Mouse (Mus musculus) kidney, embryonic 15.5 days (tissue): ENCODE data around the gene Creg1. TPM values are rescaled to one million over a fixed set of nuclear protein-coding genes. Genes with fewer than 3 reads are reported as not detected.

ENCODE experiments used
- ATAC-seq: fragments of 200-750 bp; cut with Nextera tagmentation; replicated peaks from 2 replicates; pipeline ENCODE4 v1.8.0; 2017; ENCODE audit warnings: moderate TSS enrichment; ENCODE audit not compliant: low FRiP score
- H3K27ac ChIP-seq: fragments of 300-500 bp; sonication (generic); 2 replicates; pipeline ENCODE4 v1.5.1; 2015; ENCODE audit warnings: mild to moderate bottlenecking, inconsistent platforms
- H3K27me3 ChIP-seq: fragments of 300-500 bp; sonication (generic); 2 replicates; pipeline ENCODE4 v1.6.1; 2015; ENCODE audit warnings: inconsistent platforms
- H3K36me3 ChIP-seq: fragments of 300-500 bp; sonication (generic); 2 replicates; pipeline ENCODE4 v1.6.1; 2015; ENCODE audit warnings: inconsistent platforms
- H3K4me1 ChIP-seq: fragments of 300-500 bp; sonication (generic); 2 replicates; pipeline ENCODE4 v1.6.1; 2015; ENCODE audit warnings: inconsistent platforms
- H3K4me2 ChIP-seq: fragments of 300-500 bp; sonication (generic); 2 replicates; pipeline ENCODE4 v1.6.1; 2015; ENCODE audit warnings: moderate library complexity, mild to moderate bottlenecking, inconsistent platforms
- H3K4me3 ChIP-seq: fragments of 300-500 bp; sonication (generic); replicated peaks from 2 replicates; pipeline ENCODE4 v1.5.1; 2015; ENCODE audit warnings: mild to moderate bottlenecking, inconsistent platforms
- H3K9ac ChIP-seq: fragments of 300-500 bp; sonication (generic); 2 replicates; pipeline ENCODE4 v1.6.1; 2015; ENCODE audit warnings: mild to moderate bottlenecking, inconsistent platforms
- H3K9me3 ChIP-seq: fragments of 300-500 bp; sonication (generic); replicated peaks from 2 replicates; pipeline ENCODE4 v1.6.1; 2016; ENCODE audit warnings: inconsistent platforms
- WGBS: fragments of 180-500 bp; shearing (Covaris S2); methylation state at CpG from one replicate; pipeline ENCODE4 v1.1.7; 2015; ENCODE audit warnings: mixed read lengths; 5-methylcytosine and 5-hydroxymethylcytosine counted together
- polyA plus RNA-seq: library from polyadenylated mRNA; unstranded; fragments of >200 nt; fragmentation: Nextera tagmentation; extraction: Ambion mirVana; gene quantifications from 2 replicates; pipeline ENCODE4 v1.2.1, GENCODE M21; 2015

Creg1 gene
- 54.4 and 58.4 TPM in 2 replicates for polyA plus RNA-seq

DNA sequence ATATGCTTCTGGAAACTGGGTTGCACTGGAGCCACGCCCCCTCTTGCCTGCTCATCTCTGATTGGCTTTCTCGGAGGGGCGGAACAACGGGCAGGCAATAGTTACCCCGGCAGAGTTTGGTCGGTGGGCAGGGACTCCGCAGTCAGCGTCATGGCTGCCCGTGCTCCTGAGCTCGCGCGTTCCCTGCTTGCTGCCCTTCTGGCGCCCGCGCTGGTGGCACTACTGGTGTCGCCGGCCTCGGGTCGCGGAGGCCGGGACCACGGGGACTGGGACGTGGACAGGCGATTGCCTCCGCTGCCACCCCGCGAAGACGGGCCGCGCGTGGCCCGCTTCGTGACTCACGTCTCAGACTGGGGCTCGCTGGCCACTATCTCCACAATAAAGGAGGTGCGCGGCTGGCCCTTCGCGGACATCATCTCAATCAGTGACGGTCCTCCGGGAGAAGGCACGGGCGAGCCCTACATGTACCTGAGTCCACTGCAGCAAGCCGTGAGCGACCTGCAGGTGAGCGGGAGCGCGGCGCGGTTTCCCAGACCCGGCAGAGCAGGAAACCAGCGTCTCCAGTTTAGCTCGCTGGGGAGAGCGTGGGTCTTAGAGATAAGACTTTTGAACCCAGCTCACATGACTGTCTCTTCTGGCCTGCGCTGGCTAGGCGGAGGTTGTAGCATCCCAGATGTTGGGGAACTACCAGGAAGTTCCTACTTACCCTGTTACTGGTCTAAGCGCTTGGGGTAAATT, at the start of gene Creg1:
Gene Creg1, plus strand, starts transcription at position 112 of the 738 bp plus-strand sequence.
- Histone ChIP-seq H3K4me1 (peaks cover 30% of the 10 kb centered on the region), H3K27me3 (peaks cover 22% of the 10 kb centered on the region), H3K4me2 (peak within 1 kb of the TSS; percentile 94), H3K27ac (peak within 1 kb of the TSS; percentile 75), H3K4me3 (peak within 1 kb of the TSS; percentile 86), H3K36me3 (no peaks in the 10 kb centered on the region), H3K9me3 (no peaks in the 10 kb centered on the region), H3K9ac (peak within 1 kb of the TSS; percentile 73)
- under 1% methylated on average over 57 of the region's 57 CpGs for WGBS
- peak; percentile 97 for ATAC-seq

DNA sequence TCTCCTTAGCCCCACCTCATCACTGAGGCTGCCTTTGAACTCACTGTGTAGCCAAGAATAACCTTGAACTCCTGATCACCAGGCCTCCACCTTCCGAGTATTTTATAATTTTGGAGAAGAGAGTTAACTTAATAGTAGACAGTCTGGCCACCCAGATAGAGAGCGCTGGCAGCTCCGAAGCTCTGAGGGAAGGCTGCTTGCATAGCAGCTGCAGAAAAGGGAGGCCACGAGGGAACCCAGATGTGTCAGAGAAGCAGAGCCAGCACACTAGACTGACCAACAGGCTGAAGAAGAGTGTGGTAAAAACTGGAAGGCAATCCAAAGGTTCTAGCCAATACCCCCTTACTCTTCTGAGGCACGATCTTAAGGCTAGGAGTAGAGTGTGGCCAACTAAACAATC, 49.7 kb upstream of the Creg1 start:
- H3K9ac ChIP-seq = no peak overlapping the region
- H3K27me3 ChIP-seq = no peaks in the 10 kb centered on the region
- no peak overlapping the region for H3K4me2 ChIP-seq
- no peaks in the 10 kb centered on the region for H3K9me3 ChIP-seq
- no peaks in the 10 kb centered on the region for H3K36me3 ChIP-seq
- H3K27ac ChIP-seq = no peak overlapping the region
- no peak for ATAC-seq
- H3K4me3 ChIP-seq = no peak overlapping the region
- H3K4me1 ChIP-seq = peaks cover 45% of the 10 kb centered on the region
- 70% methylated on average over 5 of the region's 5 CpGs for WGBS

DNA sequence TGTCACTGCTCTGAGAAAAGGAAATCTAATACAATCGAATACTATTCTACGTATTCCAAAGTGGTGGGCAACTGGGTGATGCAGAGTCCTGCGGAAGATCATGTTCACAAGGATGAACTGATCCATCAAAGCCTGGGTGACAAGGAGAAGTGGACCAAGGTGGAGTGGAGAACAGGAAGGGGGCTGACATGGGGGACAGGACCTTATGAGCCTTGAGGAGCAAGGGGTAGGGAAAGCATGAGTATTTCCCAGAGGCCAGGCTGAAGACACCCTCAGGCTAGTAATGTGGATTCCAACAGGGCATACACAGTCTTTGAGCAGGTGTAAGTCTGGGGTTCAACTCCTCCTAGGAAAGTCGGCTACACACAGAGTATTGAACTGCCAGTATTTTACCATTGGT, 47.1 kb upstream of the Creg1 start:
- H3K9me3 ChIP-seq = no peaks in the 10 kb centered on the region
- no peak for ATAC-seq
- H3K4me1 ChIP-seq = peaks cover 33% of the 10 kb centered on the region
- no peak overlapping the region for H3K9ac ChIP-seq
- no peak overlapping the region for H3K4me2 ChIP-seq
- 79% methylated on average over 4 of the region's 4 CpGs for WGBS
- no peaks in the 10 kb centered on the region for H3K27me3 ChIP-seq
- H3K4me3 ChIP-seq = no peak overlapping the region
- no peak overlapping the region for H3K27ac ChIP-seq
- no peaks in the 10 kb centered on the region for H3K36me3 ChIP-seq

DNA sequence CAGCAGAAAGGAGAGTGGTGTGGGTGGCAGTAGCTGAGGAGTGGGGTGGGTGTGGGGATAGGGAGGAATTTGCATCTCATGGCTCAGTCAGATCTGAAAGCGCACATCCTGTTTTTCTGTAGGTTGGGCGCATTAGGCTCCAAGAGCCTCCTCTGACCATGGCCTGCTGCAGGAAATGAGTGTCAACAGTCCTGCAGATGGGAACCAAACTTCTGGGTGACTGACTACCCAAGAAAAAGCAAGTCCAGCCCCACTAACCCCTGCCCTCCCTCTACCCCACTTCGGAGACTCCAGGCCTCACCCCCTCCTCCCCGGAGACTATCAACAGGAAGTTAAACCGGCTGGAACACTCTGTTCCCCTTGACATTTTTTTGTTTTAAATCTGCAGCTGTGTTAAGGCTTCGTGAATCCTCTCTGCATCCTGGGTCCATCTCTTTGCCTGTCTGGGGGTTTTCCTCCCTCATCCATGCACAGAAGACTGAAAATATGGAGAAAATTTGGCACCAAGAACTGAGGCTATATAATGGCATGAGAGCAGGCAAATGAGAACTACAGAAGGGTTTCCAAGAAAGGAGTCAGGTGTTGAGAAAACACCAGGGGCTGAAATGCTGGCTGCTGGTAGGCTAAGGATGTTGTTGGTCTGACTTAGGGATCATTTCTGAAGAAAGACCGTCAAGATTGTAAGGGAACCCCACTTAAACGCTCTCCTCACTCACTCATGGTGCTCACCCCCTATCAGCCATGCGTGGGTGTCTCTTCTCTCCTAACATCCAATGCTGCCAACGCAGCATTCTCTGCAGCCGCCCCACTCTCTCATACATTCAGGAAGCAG, 45.6 kb upstream of the Creg1 start:
- peak overlapping the region; percentile 93 for H3K27ac ChIP-seq
- H3K4me2 ChIP-seq = peak overlapping the region; percentile 36
- H3K4me3 ChIP-seq = no peak overlapping the region
- H3K9ac ChIP-seq = no peak overlapping the region
- H3K9me3 ChIP-seq = no peaks in the 10 kb centered on the region
- ATAC-seq = peak; percentile 89
- WGBS = 17% methylated on average over 11 of the region's 11 CpGs
- no peaks in the 10 kb centered on the region for H3K36me3 ChIP-seq
- peaks cover 33% of the 10 kb centered on the region for H3K4me1 ChIP-seq
- H3K27me3 ChIP-seq = no peaks in the 10 kb centered on the region

DNA sequence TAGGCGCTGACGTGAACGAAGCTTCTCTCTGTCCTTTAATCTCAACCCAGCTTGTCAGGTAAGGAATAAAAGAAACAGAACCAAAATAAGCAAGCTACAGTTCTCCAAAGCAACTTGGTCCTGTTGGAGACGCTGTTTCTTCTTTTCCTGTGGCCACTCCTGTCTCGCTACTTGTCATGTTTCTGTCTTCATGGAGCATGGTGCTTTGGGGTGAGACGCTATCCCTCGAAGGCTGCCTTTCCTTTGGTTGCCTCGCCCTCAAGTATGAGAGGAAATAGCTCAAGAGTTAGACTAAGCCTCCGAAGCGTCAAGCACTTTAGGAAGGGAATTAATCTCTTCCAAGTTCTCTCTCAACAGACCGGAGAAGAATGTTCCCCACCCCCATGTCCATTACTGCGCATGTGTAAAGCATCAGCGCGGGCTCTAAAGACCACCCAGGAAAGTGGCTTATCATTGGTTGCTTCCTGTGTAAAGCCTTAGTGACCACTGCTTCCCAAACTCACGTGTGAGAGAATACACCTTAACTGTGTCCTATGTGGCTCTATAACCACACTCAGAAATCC, 44.9 kb upstream of the Creg1 start:
- Histone ChIP-seq H3K4me2 (peak overlapping the region; percentile 36), H3K27me3 (no peaks in the 10 kb centered on the region), H3K27ac (peak overlapping the region; percentile 93), H3K9ac (no peak overlapping the region), H3K9me3 (no peaks in the 10 kb centered on the region), H3K36me3 (no peaks in the 10 kb centered on the region), H3K4me3 (no peak overlapping the region), H3K4me1 (peaks cover 39% of the 10 kb centered on the region)
- 43% methylated on average over 15 of the region's 15 CpGs for WGBS
- ATAC-seq = no peak; the same call in 1 of the 2 replicates

DNA sequence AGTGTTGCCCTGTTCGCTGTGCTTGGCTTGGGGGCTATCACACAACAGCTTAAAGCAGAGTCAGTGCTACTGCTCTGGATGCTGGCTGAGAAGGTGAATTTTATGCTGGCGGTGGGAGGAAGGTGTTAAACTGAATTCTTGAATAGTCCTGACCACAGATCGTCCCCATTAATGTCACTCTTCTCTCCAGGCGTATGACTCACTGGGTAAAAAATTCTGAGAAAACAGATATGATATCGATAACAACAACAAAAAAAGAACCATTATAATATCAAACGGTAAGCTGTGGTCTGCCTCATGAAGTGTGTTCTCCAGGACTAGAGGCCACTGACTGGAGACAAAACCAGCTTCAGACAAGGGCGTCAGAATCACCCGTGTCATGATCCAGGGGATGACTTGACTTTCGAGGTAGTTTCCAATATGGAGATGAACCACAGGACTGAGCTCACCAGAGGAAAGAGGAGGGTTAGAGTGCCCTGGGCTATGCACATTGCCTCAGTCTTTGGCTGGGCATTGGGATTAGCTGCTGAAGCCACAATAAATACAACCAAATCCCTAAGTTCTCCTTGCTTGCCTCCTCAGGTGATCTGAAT, 40.9 kb upstream of the Creg1 start:
- H3K4me1 ChIP-seq = peaks cover 56% of the 10 kb centered on the region
- 89% methylated on average over 9 of the region's 9 CpGs for WGBS
- no peak overlapping the region for H3K9ac ChIP-seq
- no peaks in the 10 kb centered on the region for H3K27me3 ChIP-seq
- H3K4me3 ChIP-seq = no peak overlapping the region
- no peak overlapping the region for H3K4me2 ChIP-seq
- H3K27ac ChIP-seq = no peak overlapping the region
- H3K9me3 ChIP-seq = no peaks in the 10 kb centered on the region
- H3K36me3 ChIP-seq = no peaks in the 10 kb centered on the region
- ATAC-seq = no peak

DNA sequence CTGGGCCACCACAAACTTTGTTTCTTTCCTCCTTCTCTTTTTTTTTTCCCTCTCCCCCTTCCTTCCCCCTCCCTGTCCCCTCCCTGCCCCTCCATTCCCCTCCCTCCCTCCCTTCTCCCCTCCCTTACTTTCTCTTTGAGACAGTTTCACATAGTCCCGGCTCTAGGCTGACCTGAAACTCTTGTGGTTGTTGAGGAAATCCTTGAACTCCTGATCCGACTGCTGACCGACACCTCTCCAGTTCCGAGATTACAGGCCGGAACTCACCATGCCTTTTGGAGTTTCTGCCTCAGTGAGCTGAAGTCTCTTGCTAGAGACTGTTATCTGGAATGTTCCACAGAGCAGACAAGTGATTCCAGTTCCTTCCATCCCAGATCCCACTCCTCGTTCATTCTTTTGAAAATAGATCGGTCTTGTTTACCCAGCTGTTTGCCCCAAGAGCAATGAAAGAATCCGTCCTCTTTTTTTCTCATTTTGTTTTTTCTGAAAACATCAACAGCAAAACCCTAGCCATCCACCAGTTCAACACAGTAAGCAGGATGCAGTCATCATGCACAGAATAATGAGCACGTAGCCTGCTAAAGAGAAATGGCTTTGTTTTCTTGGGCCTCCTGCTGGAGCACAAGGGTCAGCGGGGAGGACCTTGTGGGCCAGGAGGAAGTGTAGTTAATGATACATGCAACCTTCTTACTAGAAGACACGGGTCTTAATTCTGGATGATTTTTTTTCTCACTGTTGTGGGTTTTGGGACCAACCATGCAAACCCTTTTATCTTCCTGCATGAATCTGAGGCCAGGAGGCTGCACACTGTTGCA, 39.1 kb upstream of the Creg1 start:
- Histone ChIP-seq H3K36me3 (no peaks in the 10 kb centered on the region), H3K4me2 (peak overlapping the region; percentile 14), H3K27ac (peak overlapping the region; percentile 94), H3K4me3 (no peak overlapping the region), H3K9me3 (no peaks in the 10 kb centered on the region), H3K9ac (no peak overlapping the region), H3K4me1 (peaks cover 47% of the 10 kb centered on the region), H3K27me3 (no peaks in the 10 kb centered on the region)
- peak; percentile 90 for ATAC-seq
- 7% methylated on average over 11 of the region's 11 CpGs for WGBS

DNA sequence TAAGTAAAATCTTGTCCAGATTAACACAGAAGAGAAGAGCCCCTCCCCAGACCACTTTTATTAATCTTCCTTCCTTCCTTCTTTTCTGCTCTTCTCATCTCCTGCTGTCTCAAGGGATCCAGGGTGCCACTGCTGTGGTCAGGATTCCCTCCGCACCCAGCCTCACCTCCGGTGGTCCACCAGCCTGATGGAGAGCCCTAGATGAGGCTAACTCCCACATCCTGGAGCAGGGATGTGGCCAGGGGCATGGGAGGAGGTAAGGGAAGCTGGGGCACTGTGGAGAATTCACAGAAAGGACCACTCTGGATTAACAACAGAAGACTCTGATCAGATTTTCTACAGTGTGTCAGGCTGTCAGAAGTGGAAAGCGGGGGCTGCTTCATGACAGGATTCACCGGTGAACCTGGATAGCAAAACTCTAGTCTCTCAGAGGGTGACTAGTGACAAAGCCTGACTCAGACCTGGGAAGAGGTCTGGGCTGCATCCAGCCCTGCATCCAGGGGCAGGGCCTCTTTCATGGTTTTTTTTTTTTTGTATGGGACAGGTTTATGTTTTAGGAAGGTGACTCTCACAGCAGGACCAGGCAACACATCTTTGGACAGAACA, 38.4 kb upstream of the Creg1 start:
- ATAC-seq = peak; percentile 41
- H3K4me1 ChIP-seq = peaks cover 54% of the 10 kb centered on the region
- no peaks in the 10 kb centered on the region for H3K27me3 ChIP-seq
- no peaks in the 10 kb centered on the region for H3K9me3 ChIP-seq
- H3K36me3 ChIP-seq = no peaks in the 10 kb centered on the region
- H3K4me2 ChIP-seq = peak overlapping the region; percentile 14
- peak overlapping the region; percentile 21; the same call in 1 of the 2 replicates for H3K9ac ChIP-seq
- H3K4me3 ChIP-seq = no peak overlapping the region
- peak overlapping the region; percentile 94 for H3K27ac ChIP-seq
- WGBS = 30% methylated on average over 4 of the region's 4 CpGs

DNA sequence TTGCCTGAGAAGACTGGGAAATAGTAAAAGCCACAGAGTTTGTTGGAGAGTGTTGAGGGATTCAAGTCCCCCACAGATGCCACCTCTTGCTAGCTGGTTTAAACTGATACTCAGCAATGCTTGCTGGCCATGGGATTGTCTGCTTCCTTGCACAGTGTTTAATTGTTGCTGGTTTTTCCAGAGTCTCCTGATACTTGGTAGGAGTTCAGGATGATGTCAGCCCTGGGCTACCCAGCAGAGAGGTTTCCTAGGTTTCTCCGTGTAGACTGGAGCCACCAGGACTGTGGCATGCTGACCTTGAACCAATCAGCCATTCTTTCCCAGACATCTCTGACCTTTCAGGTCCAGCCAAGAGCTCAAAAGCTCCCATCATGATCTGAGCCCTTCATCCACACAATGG, 36.6 kb upstream of the Creg1 start:
- no peaks in the 10 kb centered on the region for H3K9me3 ChIP-seq
- WGBS = 25% methylated on average over 1 of the region's 1 CpGs
- no peaks in the 10 kb centered on the region for H3K27me3 ChIP-seq
- H3K4me3 ChIP-seq = no peak overlapping the region
- no peak overlapping the region for H3K9ac ChIP-seq
- H3K36me3 ChIP-seq = no peaks in the 10 kb centered on the region
- H3K27ac ChIP-seq = no peak overlapping the region
- peaks cover 62% of the 10 kb centered on the region for H3K4me1 ChIP-seq
- no peak overlapping the region for H3K4me2 ChIP-seq
- ATAC-seq = no peak

DNA sequence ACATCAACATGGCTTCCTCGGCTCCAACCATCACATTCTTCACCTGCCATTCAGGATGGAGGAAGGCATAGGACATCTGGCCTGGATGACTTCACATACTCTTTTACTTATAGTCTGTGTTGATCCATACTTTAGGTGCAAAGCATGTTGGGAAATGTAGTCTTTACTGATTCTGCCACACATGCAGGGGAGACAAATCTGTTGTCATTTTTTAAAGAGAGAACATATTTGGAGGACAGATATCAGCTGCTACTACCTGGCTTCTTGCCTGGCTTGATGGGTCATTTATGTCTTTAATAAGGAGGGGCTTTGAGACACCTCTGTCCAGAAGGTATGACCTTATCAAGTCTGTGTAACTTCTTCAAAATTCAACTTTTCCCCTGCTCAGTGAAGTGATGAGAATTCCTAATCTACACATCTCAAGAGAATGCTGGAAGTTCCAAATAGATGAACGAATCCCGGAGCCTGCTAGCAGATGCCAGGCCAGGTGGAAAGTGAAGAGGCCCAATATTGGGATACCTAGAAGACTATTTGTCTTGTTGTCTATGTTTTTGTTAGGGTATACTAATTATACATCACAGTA, 35.4 kb upstream of the Creg1 start:
- H3K9ac ChIP-seq = no peak overlapping the region
- ATAC-seq = no peak
- peaks cover 60% of the 10 kb centered on the region for H3K4me1 ChIP-seq
- H3K4me3 ChIP-seq = no peak overlapping the region
- H3K27ac ChIP-seq = no peak overlapping the region
- no peaks in the 10 kb centered on the region for H3K27me3 ChIP-seq
- H3K4me2 ChIP-seq = no peak overlapping the region
- no peaks in the 10 kb centered on the region for H3K36me3 ChIP-seq
- 84% methylated on average over 3 of the region's 3 CpGs for WGBS
- H3K9me3 ChIP-seq = no peaks in the 10 kb centered on the region

DNA sequence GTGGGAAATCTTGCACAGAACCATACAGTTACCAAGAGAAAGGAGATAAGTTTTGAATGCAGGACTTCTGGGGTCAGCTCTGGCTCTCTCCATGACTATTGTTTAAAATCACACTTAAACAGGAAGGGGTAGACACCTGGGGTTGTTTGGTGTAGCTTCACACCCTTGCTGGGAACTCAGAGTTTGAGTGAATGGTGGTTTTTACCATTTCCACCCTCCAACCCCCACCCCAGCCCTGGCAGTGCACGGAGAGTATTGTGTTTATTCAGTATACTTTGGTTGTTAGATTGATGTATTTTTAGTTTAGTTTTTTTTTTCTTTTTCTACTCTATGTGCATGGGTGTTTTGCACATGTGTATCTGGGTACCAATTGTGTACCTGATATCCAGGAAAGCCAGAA, 33.4 kb upstream of the Creg1 start:
- Histone ChIP-seq H3K36me3 (no peaks in the 10 kb centered on the region), H3K4me3 (no peak overlapping the region), H3K4me2 (no peak overlapping the region), H3K9me3 (no peaks in the 10 kb centered on the region), H3K27me3 (no peaks in the 10 kb centered on the region), H3K9ac (no peak overlapping the region), H3K4me1 (peaks cover 40% of the 10 kb centered on the region), H3K27ac (no peak overlapping the region)
- WGBS = 21% methylated on average over 1 of the region's 1 CpGs
- no peak for ATAC-seq
